Mouse (Mus musculus) kidney, postnatal 25 days (tissue): ENCODE measurements around the gene Txndc16.
A peak's percentile ranks its signal among the peaks of the same experiment; 100 is the strongest.

Experiments used
- DNase-seq, 2 experiments: peaks; one replicate each; pipeline ENCODE4 v3.0.0; 2021; ENCODE audit warnings: mixed read lengths in 2 of 2

Txndc16 gene

GRCm38 (mm10) chr14:45153258-45153657 lies 66.9 kb downstream of the Txndc16 start:
- DNase-seq, result no peak

GRCm38 (mm10) chr14:45142511-45142910 lies 77.6 kb downstream of the Txndc16 start:
- DNase-seq, result peak in 1 of 2 experiments; percentile 57

- peak in 1 of 2 experiments; percentile 23 for DNase-seq
These were observed 79.6 kb downstream of the Txndc16 start for GRCm38 (mm10) chr14:45140344-45141080.

- DNase-seq, result no peak
These were observed 84.2 kb downstream of the Txndc16 start for GRCm38 (mm10) chr14:45135961-45136360.

- peak; percentile 43 to 55 for DNase-seq
These were observed 84.6 kb downstream of the Txndc16 start for GRCm38 (mm10) chr14:45135560-45135959.

GRCm38 (mm10) chr14:45118359-45118758 lies 101.8 kb downstream of the Txndc16 start:
- no peak for DNase-seq

- DNase-seq, result no peak
These were observed 117.9 kb downstream of the Txndc16 start for GRCm38 (mm10) chr14:45102201-45102600.

GRCm38 (mm10) chr14:45092327-45092726 lies 127.8 kb downstream of the Txndc16 start:
- no peak for DNase-seq

GRCm38 (mm10) chr14:45090011-45090410 lies 130.1 kb downstream of the Txndc16 start:
- no peak for DNase-seq

- DNase-seq, result peak in 1 of 2 experiments; percentile 8
These were observed 134.3 kb downstream of the Txndc16 start for GRCm38 (mm10) chr14:45085651-45086425.

GRCm38 (mm10) chr14:45084656-45085280 lies 135.4 kb downstream of the Txndc16 start:
- DNase-seq, result no peak

GRCm38 (mm10) chr14:45083540-45083939 lies 136.6 kb downstream of the Txndc16 start:
- no peak for DNase-seq
